Mouse (Mus musculus): ENCODE results near the gene Klc1. TPM values are rescaled to one million over a fixed set of nuclear protein-coding genes. Genes with fewer than 3 reads are reported as not detected.

Gene Klc1
- polyA plus RNA-seq, 1 experiment from 2014 or later = 391 TPM

DNA sequence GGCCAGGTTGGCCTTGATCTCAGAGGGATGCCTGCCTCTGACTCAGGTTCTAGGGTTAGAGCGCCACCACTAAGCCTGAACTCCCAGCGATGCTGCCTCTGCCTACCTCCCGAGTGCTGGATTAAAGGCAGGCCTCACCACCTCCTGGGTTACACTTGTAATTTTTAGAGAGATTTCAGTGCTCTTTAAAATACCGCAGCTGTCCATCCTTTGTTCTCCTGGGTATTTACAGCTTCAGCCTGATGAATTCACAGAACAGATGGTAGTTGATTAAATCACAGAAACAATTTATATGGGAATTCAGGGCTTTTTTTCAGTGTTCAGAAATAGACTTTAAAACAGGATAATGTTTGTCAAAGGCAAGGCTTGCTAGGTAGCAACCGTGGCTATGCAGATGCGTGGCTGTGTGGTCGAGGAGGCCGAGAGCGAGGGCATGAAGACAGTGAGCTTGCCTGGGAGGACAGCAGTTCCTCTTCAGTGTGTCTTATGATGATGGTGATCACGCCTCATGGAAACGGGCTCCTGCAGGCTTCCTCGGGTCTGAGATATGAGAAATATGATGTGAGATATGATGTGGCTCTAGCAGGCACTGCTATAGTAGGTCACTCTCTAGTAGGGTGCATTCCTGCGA, 32.9 kb downstream of the Klc1 start:
- peaks cover 3% of the 10 kb centered on the region; the same call in 1 of the 2 replicates for H3K4me1 ChIP-seq (ENCODE audit: control insufficient read depth, insufficient read depth, low read length)
- H3K9ac ChIP-seq (ENCODE audit: low read length) = no peak overlapping the region
- H3K4me2 ChIP-seq (ENCODE audit: low read length) = no peak overlapping the region
- peaks cover 100% of the 10 kb centered on the region for H3K36me3 ChIP-seq (ENCODE audit: control insufficient read depth, insufficient read depth, low read length)
- no peak overlapping the region for H3K4me3 ChIP-seq (ENCODE audit: low read depth, low read length)
- H3K9me3 ChIP-seq (replicated peaks; ENCODE audit: control insufficient read depth, low read length) = no peaks in the 10 kb centered on the region
- peak; percentile 29; the same call in 1 of the 2 replicates for ATAC-seq
- peak overlapping the region; percentile 76 for H3K27ac ChIP-seq (ENCODE audit: low read depth, low read length)
- peak; percentile 37 for DNase-seq (ENCODE audit: low spot score)
- H3K27me3 ChIP-seq (replicated peaks; ENCODE audit: control insufficient read depth, insufficient read depth, low read length) = no peaks in the 10 kb centered on the region
- 86% methylated on average over 13 of the region's 13 CpGs for WGBS

DNA sequence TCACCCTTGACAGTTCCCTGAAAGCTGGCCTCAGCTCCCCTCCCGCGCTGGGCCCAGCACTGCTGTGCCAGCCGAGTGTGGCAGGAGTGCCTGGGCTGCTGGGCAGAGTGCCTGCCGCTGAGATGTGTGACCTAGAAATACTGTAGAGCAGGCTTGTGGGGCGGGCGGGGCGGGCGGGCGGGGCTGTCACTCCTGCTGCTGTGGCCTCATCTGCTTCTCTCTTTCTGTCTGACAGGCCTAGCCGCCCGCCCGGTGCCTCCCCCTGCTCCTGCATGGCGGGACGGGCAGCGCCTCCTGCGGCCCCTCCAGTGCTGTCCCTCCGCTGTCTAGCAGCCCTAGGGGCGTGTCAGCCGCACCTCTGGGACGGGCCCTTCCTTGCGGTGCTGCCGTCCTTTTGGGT, 35.5 kb downstream of the Klc1 start:
- 86% methylated on average over 22 of the region's 22 CpGs for WGBS
- Histone ChIP-seq H3K4me3 (ENCODE audit: low read depth, low read length) (no peak overlapping the region), H3K27ac (ENCODE audit: low read depth, low read length) (no peak overlapping the region), H3K4me1 (ENCODE audit: control insufficient read depth, insufficient read depth, low read length) (peaks cover 3% of the 10 kb centered on the region; the same call in 1 of the 2 replicates), H3K4me2 (ENCODE audit: low read length) (no peak overlapping the region), H3K36me3 (ENCODE audit: control insufficient read depth, insufficient read depth, low read length) (peaks cover 96% of the 10 kb centered on the region), H3K9ac (ENCODE audit: low read length) (no peak overlapping the region), H3K9me3 (replicated peaks; ENCODE audit: control insufficient read depth, low read length) (no peaks in the 10 kb centered on the region), H3K27me3 (replicated peaks; ENCODE audit: control insufficient read depth, insufficient read depth, low read length) (no peaks in the 10 kb centered on the region)
- no peak for DNase-seq (ENCODE audit: low spot score)
- ATAC-seq = no peak

DNA sequence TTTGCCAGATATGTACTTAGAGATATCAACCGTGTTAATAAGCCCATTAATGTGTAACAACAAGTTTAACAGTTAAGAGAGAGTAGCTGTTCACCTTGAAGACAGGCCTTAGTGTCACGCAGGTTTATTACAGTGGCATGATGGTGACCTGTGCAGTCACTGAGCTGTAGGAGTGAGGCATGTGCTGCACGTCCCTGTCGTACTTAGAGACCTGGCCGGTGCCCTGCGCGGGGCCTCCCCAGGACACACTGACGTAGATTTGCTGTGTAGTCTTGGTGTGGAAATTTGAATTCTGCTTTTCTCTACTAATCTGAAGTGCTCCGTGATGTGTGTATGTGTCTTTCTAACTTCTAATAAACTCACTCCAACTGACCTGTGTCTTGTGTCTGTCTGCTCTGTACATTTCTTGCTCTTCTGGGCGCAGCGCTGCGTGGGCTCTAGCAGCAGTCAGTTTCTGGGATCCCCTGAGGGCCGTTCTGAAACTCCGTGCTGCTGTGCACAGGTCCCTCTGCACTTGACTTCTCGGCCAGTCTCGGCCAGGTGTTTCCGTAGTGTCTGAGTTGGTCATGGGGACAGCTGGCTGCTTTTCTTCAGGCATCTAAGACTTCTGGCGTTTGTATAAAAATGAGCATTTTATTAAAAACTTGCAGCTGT, 36.0 kb downstream of the Klc1 start:
- Histone ChIP-seq H3K4me3 (ENCODE audit: low read depth, low read length) (no peak overlapping the region), H3K4me1 (ENCODE audit: control insufficient read depth, insufficient read depth, low read length) (peaks cover 3% of the 10 kb centered on the region; the same call in 1 of the 2 replicates), H3K9ac (ENCODE audit: low read length) (no peak overlapping the region), H3K36me3 (ENCODE audit: control insufficient read depth, insufficient read depth, low read length) (peaks cover 94% of the 10 kb centered on the region), H3K27ac (ENCODE audit: low read depth, low read length) (no peak overlapping the region), H3K27me3 (replicated peaks; ENCODE audit: control insufficient read depth, insufficient read depth, low read length) (no peaks in the 10 kb centered on the region), H3K4me2 (ENCODE audit: low read length) (no peak overlapping the region), H3K9me3 (replicated peaks; ENCODE audit: control insufficient read depth, low read length) (no peaks in the 10 kb centered on the region)
- no peak for ATAC-seq
- WGBS = 95% methylated on average over 18 of the region's 18 CpGs
- no peak for DNase-seq (ENCODE audit: low spot score)

DNA sequence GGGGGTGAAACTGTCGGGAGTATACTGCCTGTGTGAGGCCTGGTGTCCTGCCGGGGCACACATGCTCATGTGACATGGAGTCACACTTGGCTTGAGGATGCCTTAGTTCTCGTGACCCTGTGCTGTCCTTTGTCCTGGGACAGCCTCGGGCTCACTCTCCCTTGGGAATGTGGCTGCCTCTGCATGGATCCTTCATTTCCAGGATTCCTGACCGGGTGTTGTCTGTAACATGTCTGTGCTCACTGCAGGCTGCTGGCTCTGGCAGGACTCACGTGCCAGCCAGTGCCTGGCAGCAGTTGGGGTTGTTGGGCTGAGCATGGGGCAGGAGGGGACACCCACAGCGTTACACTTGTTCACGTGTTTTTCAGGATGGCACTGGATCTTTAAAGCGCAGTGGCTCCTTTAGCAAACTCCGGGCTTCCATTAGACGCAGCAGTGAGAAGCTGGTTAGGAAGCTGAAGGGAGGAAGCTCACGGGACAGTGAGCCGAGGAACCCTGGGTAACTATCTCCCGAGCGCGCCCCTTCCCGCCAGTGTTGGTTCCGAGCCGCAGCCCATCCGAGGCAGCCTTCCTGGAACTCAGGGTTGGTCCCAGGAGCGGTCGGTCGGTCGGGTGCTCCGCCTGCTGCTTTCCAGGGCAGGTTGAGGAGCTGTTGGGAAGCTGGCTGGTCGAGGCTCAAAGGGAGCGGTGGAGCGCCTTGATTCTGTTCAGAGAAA, 36.7 kb downstream of the Klc1 start:
- Histone ChIP-seq H3K4me3 (ENCODE audit: low read depth, low read length) (no peak overlapping the region), H3K9me3 (replicated peaks; ENCODE audit: control insufficient read depth, low read length) (no peaks in the 10 kb centered on the region), H3K27me3 (replicated peaks; ENCODE audit: control insufficient read depth, insufficient read depth, low read length) (no peaks in the 10 kb centered on the region), H3K27ac (ENCODE audit: low read depth, low read length) (no peak overlapping the region), H3K4me1 (ENCODE audit: control insufficient read depth, insufficient read depth, low read length) (peaks cover 3% of the 10 kb centered on the region; the same call in 1 of the 2 replicates), H3K4me2 (ENCODE audit: low read length) (no peak overlapping the region), H3K9ac (ENCODE audit: low read length) (no peak overlapping the region), H3K36me3 (ENCODE audit: control insufficient read depth, insufficient read depth, low read length) (peaks cover 90% of the 10 kb centered on the region)
- ATAC-seq (no peak), DNase-seq (ENCODE audit: low spot score) (no peak)
- 89% methylated on average over 28 of the region's 28 CpGs for WGBS

DNA sequence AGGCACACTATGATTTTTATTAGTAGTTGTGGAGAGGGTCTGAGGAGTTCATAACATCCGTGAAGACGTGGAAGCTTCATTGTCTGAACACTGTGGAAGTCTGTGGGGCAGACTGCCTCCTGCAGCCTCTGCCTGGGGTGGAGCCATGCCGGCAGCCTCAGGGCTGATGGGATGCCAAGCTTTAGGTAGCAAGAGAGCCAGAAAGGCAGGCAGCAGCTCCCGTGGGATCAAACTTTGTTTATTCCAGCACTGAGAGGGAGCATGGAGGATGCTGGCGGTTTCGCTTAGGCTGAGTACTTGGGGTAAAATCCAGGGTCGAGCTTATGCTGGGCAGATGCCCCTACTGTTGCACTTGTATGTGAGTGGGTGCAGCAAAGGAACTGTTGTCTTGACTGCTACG, 38.6 kb downstream of the Klc1 start:
- H3K4me3 ChIP-seq (ENCODE audit: low read depth, low read length) = no peak overlapping the region
- no peaks in the 10 kb centered on the region for H3K27me3 ChIP-seq (replicated peaks; ENCODE audit: control insufficient read depth, insufficient read depth, low read length)
- ATAC-seq = no peak
- H3K9ac ChIP-seq (ENCODE audit: low read length) = no peak overlapping the region
- H3K4me2 ChIP-seq (ENCODE audit: low read length) = no peak overlapping the region
- H3K36me3 ChIP-seq (ENCODE audit: control insufficient read depth, insufficient read depth, low read length) = peaks cover 87% of the 10 kb centered on the region
- H3K27ac ChIP-seq (ENCODE audit: low read depth, low read length) = no peak overlapping the region
- no peak for DNase-seq (ENCODE audit: low spot score)
- no peaks in the 10 kb centered on the region for H3K4me1 ChIP-seq (ENCODE audit: control insufficient read depth, insufficient read depth, low read length)
- no peaks in the 10 kb centered on the region for H3K9me3 ChIP-seq (replicated peaks; ENCODE audit: control insufficient read depth, low read length)
- WGBS = 85% methylated on average over 8 of the region's 8 CpGs

DNA sequence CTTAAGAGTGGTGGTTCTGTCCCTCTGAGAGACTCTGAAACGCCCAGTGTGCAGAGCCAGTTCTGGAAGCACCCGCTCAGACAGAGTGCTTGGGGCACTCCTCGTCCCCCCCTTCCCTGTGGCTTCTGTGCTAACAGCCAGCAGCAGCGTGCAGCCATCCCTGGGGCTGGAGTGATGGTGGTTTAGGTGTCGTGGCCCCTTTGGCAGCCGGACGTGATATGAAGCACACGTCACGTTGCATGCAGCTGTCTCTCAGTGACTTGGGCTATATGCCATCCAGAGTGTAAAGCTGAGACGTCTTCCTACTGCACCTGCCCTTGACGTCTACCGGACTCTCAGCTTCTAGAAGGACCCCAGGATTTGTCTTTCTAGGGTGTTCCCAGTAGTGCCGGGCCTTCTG, 39.8 kb downstream of the Klc1 start:
- Histone ChIP-seq H3K27me3 (replicated peaks; ENCODE audit: control insufficient read depth, insufficient read depth, low read length) (no peaks in the 10 kb centered on the region), H3K4me1 (ENCODE audit: control insufficient read depth, insufficient read depth, low read length) (no peaks in the 10 kb centered on the region), H3K9ac (ENCODE audit: low read length) (no peak overlapping the region), H3K36me3 (ENCODE audit: control insufficient read depth, insufficient read depth, low read length) (peaks cover 87% of the 10 kb centered on the region), H3K9me3 (replicated peaks; ENCODE audit: control insufficient read depth, low read length) (no peaks in the 10 kb centered on the region), H3K4me3 (ENCODE audit: low read depth, low read length) (no peak overlapping the region), H3K27ac (ENCODE audit: low read depth, low read length) (no peak overlapping the region), H3K4me2 (ENCODE audit: low read length) (no peak overlapping the region)
- 94% methylated on average over 13 of the region's 13 CpGs for WGBS
- DNase-seq (ENCODE audit: low spot score) (no peak), ATAC-seq (no peak)

DNA sequence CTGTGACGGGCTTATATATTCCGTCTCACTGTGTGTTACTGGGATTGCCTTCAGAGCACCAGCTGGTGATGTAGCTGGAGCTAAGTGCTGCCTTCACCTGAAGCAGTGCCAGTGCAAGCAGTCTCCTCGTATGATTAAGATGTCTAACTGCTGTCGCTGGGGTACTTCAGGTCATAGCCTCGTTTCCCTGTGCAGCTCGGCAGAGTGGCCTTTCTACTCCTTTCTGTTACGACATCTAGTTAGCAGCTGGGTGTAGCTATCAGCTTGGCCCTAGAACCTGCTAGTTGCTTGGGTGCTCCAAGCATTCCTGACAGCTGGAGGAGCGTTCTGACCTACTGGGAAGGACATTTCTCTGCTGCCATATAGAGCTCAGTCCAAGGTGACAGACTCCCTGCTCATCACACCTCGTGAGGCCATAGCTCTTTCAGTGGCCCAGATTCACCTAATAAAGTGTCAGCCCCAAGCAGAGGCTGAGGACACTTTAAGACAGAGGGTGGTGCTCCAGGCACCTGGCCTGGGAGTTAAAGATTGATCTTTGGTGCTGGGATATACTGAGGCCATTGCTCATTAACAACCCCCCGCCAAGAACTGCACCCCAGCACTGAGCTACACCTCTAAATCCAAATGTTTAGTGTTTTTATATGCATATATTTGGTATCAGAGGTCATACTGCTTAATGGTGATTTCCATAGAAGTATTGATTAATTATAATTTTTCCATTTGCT, 42.0 kb downstream of the Klc1 start:
- Histone ChIP-seq H3K9me3 (replicated peaks; ENCODE audit: control insufficient read depth, low read length) (no peaks in the 10 kb centered on the region), H3K36me3 (ENCODE audit: control insufficient read depth, insufficient read depth, low read length) (peaks cover 85% of the 10 kb centered on the region), H3K9ac (ENCODE audit: low read length) (no peak overlapping the region), H3K27ac (ENCODE audit: low read depth, low read length) (no peak overlapping the region), H3K4me2 (ENCODE audit: low read length) (no peak overlapping the region), H3K4me1 (ENCODE audit: control insufficient read depth, insufficient read depth, low read length) (no peaks in the 10 kb centered on the region), H3K4me3 (ENCODE audit: low read depth, low read length) (no peak overlapping the region), H3K27me3 (replicated peaks; ENCODE audit: control insufficient read depth, insufficient read depth, low read length) (no peaks in the 10 kb centered on the region)
- ATAC-seq = no peak
- DNase-seq (ENCODE audit: low spot score) = no peak
- 89% methylated on average over 10 of the region's 10 CpGs for WGBS

DNA sequence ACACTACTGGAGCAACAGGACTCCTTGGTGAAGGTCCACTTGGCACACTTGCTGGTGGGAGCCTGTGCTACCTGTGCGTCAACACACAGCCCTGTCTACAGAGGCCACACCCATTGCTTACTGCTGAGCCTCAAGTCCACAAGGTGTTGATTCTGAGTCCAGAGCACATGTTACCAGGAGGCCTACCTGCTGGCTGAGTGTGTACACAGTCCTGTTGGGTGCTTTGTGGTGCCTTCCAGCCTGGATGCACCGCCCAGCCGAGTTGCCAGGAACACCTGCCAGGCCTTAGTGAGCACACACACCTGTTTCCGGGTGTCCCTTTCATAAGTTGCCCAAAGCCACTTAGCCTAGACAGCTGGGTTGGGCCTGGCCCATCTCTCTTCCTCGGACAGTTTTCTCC, 44.9 kb downstream of the Klc1 start:
- H3K4me3 ChIP-seq (ENCODE audit: low read depth, low read length) = no peak overlapping the region
- DNase-seq (ENCODE audit: low spot score) = no peak
- peaks cover 87% of the 10 kb centered on the region for H3K36me3 ChIP-seq (ENCODE audit: control insufficient read depth, insufficient read depth, low read length)
- H3K4me1 ChIP-seq (ENCODE audit: control insufficient read depth, insufficient read depth, low read length) = no peaks in the 10 kb centered on the region
- 87% methylated on average over 5 of the region's 5 CpGs for WGBS
- H3K9ac ChIP-seq (ENCODE audit: low read length) = no peak overlapping the region
- no peak overlapping the region for H3K27ac ChIP-seq (ENCODE audit: low read depth, low read length)
- H3K27me3 ChIP-seq (replicated peaks; ENCODE audit: control insufficient read depth, insufficient read depth, low read length) = no peaks in the 10 kb centered on the region
- H3K4me2 ChIP-seq (ENCODE audit: low read length) = no peak overlapping the region
- ATAC-seq = no peak
- H3K9me3 ChIP-seq (replicated peaks; ENCODE audit: control insufficient read depth, low read length) = no peaks in the 10 kb centered on the region

Measured in forebrain, embryonic 14.5 days (tissue).